Mouse (Mus musculus): ENCODE measurements around the gene Bcl2l12. TPM values are rescaled to one million over a fixed set of nuclear protein-coding genes. Genes with fewer than 3 reads are reported as not detected.

Bcl2l12 gene
- polyA plus RNA-seq, 1 experiment from 2014 or later, result 62.9 TPM

- H3K27ac ChIP-seq (ENCODE audit: low read length), result no peak overlapping the region
- H3K9me3 ChIP-seq (ENCODE audit: control insufficient read depth, low read depth, low read length), result no peaks in the 10 kb centered on the region
- H3K4me3 ChIP-seq (ENCODE audit: low read depth, low read length), result no peak overlapping the region
- 92% methylated on average over 8 of the region's 8 CpGs for WGBS
- no peak for ATAC-seq (ENCODE audit: insufficient number of reproducible peaks, insufficient read depth, low FRiP score, low read depth)
- H3K9ac ChIP-seq (replicated peaks; ENCODE audit: low read depth, low read length), result no peak overlapping the region
- H3K4me2 ChIP-seq (replicated peaks; ENCODE audit: low read depth, low read length), result no peak overlapping the region
- peaks cover 16% of the 10 kb centered on the region for H3K4me1 ChIP-seq (ENCODE audit: control insufficient read depth, insufficient read depth, low read length)
- no peaks in the 10 kb centered on the region for H3K27me3 ChIP-seq (ENCODE audit: control insufficient read depth, insufficient read depth, low read length)
- H3K36me3 ChIP-seq (ENCODE audit: control insufficient read depth, insufficient read depth, low read length), result peaks cover 66% of the 10 kb centered on the region
Observed at GRCm38 (mm10) chr7:44981539-44981938, 17.0 kb downstream of the Bcl2l12 start.

GRCm38 (mm10) chr7:44978300-44978699 is 20.2 kb downstream of the Bcl2l12 start:
- H3K4me1 ChIP-seq (ENCODE audit: control insufficient read depth, insufficient read depth, low read length), result peaks cover 4% of the 10 kb centered on the region; the same call in 1 of the 2 replicates
- H3K36me3 ChIP-seq (ENCODE audit: control insufficient read depth, insufficient read depth, low read length), result peaks cover 68% of the 10 kb centered on the region
- WGBS, result 89% methylated on average over 3 of the region's 3 CpGs
- H3K9ac ChIP-seq (replicated peaks; ENCODE audit: low read depth, low read length), result no peak overlapping the region
- no peak overlapping the region for H3K4me2 ChIP-seq (replicated peaks; ENCODE audit: low read depth, low read length)
- H3K9me3 ChIP-seq (ENCODE audit: control insufficient read depth, low read depth, low read length), result no peaks in the 10 kb centered on the region
- no peak overlapping the region for H3K27ac ChIP-seq (ENCODE audit: low read length)
- ATAC-seq (ENCODE audit: insufficient number of reproducible peaks, insufficient read depth, low FRiP score, low read depth), result no peak
- H3K4me3 ChIP-seq (ENCODE audit: low read depth, low read length), result no peak overlapping the region
- no peaks in the 10 kb centered on the region for H3K27me3 ChIP-seq (ENCODE audit: control insufficient read depth, insufficient read depth, low read length)

- Histone ChIP-seq H3K4me3 (ENCODE audit: low read depth, low read length) (no peak overlapping the region), H3K4me2 (replicated peaks; ENCODE audit: low read depth, low read length) (peak overlapping the region; percentile 64; the same call in 1 of the 2 replicates), H3K9me3 (ENCODE audit: control insufficient read depth, low read depth, low read length) (no peaks in the 10 kb centered on the region), H3K36me3 (ENCODE audit: control insufficient read depth, insufficient read depth, low read length) (peaks cover 41% of the 10 kb centered on the region), H3K9ac (replicated peaks; ENCODE audit: low read depth, low read length) (no peak overlapping the region), H3K27me3 (ENCODE audit: control insufficient read depth, insufficient read depth, low read length) (no peaks in the 10 kb centered on the region), H3K4me1 (ENCODE audit: control insufficient read depth, insufficient read depth, low read length) (peaks cover 11% of the 10 kb centered on the region), H3K27ac (ENCODE audit: low read length) (peak overlapping the region; percentile 82; the same call in 1 of the 2 replicates)
- ATAC-seq (ENCODE audit: insufficient number of reproducible peaks, insufficient read depth, low FRiP score, low read depth), result no peak
- 22% methylated on average over 6 of the region's 6 CpGs for WGBS
Observed at GRCm38 (mm10) chr7:44975117-44975419, 23.4 kb downstream of the Bcl2l12 start.

GRCm38 (mm10) chr7:44974383-44975116 is 24.0 kb downstream of the Bcl2l12 start, which contains the start of gene Cpt1c:
Cpt1c (minus strand) TSS chr7:44974851.
- Histone ChIP-seq H3K9me3 (ENCODE audit: control insufficient read depth, low read depth, low read length) (no peaks in the 10 kb centered on the region), H3K9ac (replicated peaks; ENCODE audit: low read depth, low read length) (peak within 1 kb of the TSS; percentile 36), H3K4me3 (ENCODE audit: low read depth, low read length) (peak within 1 kb of the TSS; percentile 47), H3K4me2 (replicated peaks; ENCODE audit: low read depth, low read length) (peak within 1 kb of the TSS; percentile 64), H3K27me3 (ENCODE audit: control insufficient read depth, insufficient read depth, low read length) (no peaks in the 10 kb centered on the region), H3K27ac (ENCODE audit: low read length) (peak within 1 kb of the TSS; percentile 82), H3K4me1 (ENCODE audit: control insufficient read depth, insufficient read depth, low read length) (peaks cover 11% of the 10 kb centered on the region), H3K36me3 (ENCODE audit: control insufficient read depth, insufficient read depth, low read length) (peaks cover 36% of the 10 kb centered on the region)
- WGBS, result 3% methylated on average over 22 of the region's 22 CpGs
- peak; percentile 40; the same call in 1 of the 2 replicates for ATAC-seq (ENCODE audit: insufficient number of reproducible peaks, insufficient read depth, low FRiP score, low read depth)

GRCm38 (mm10) chr7:44973415-44974130 is 24.9 kb downstream of the Bcl2l12 start:
- H3K27ac ChIP-seq (ENCODE audit: low read length), result peak overlapping the region; percentile 69
- no peak for ATAC-seq (ENCODE audit: insufficient number of reproducible peaks, insufficient read depth, low FRiP score, low read depth)
- H3K36me3 ChIP-seq (ENCODE audit: control insufficient read depth, insufficient read depth, low read length), result peaks cover 26% of the 10 kb centered on the region
- 37% methylated on average over 14 of the region's 14 CpGs for WGBS
- H3K9ac ChIP-seq (replicated peaks; ENCODE audit: low read depth, low read length), result peak overlapping the region; percentile 36
- H3K27me3 ChIP-seq (ENCODE audit: control insufficient read depth, insufficient read depth, low read length), result no peaks in the 10 kb centered on the region
- H3K4me3 ChIP-seq (ENCODE audit: low read depth, low read length), result peak overlapping the region; percentile 47
- H3K4me2 ChIP-seq (replicated peaks; ENCODE audit: low read depth, low read length), result peak overlapping the region; percentile 64
- peaks cover 11% of the 10 kb centered on the region for H3K4me1 ChIP-seq (ENCODE audit: control insufficient read depth, insufficient read depth, low read length)
- H3K9me3 ChIP-seq (ENCODE audit: control insufficient read depth, low read depth, low read length), result no peaks in the 10 kb centered on the region

- H3K9ac ChIP-seq (replicated peaks; ENCODE audit: low read depth, low read length), result no peak overlapping the region
- H3K27ac ChIP-seq (ENCODE audit: low read length), result no peak overlapping the region
- 62% methylated on average over 7 of the region's 7 CpGs for WGBS
- no peaks in the 10 kb centered on the region for H3K9me3 ChIP-seq (ENCODE audit: control insufficient read depth, low read depth, low read length)
- no peaks in the 10 kb centered on the region for H3K27me3 ChIP-seq (ENCODE audit: control insufficient read depth, insufficient read depth, low read length)
- peak overlapping the region; percentile 45 for H3K4me3 ChIP-seq (ENCODE audit: low read depth, low read length)
- peak overlapping the region; percentile 76 for H3K4me2 ChIP-seq (replicated peaks; ENCODE audit: low read depth, low read length)
- no peak for ATAC-seq (ENCODE audit: insufficient number of reproducible peaks, insufficient read depth, low FRiP score, low read depth)
- H3K4me1 ChIP-seq (ENCODE audit: control insufficient read depth, insufficient read depth, low read length), result peaks cover 11% of the 10 kb centered on the region
- H3K36me3 ChIP-seq (ENCODE audit: control insufficient read depth, insufficient read depth, low read length), result peaks cover 7% of the 10 kb centered on the region
Observed at GRCm38 (mm10) chr7:44971142-44971541, 27.4 kb downstream of the Bcl2l12 start.

- peak overlapping the region; percentile 76 for H3K4me2 ChIP-seq (replicated peaks; ENCODE audit: low read depth, low read length)
- H3K4me3 ChIP-seq (ENCODE audit: low read depth, low read length), result peak overlapping the region; percentile 45
- H3K27me3 ChIP-seq (ENCODE audit: control insufficient read depth, insufficient read depth, low read length), result no peaks in the 10 kb centered on the region
- peak; percentile 94 for ATAC-seq (ENCODE audit: insufficient number of reproducible peaks, insufficient read depth, low FRiP score, low read depth)
- H3K4me1 ChIP-seq (ENCODE audit: control insufficient read depth, insufficient read depth, low read length), result peaks cover 11% of the 10 kb centered on the region
- H3K9me3 ChIP-seq (ENCODE audit: control insufficient read depth, low read depth, low read length), result no peaks in the 10 kb centered on the region
- under 1% methylated on average over 36 of the region's 36 CpGs for WGBS
- H3K36me3 ChIP-seq (ENCODE audit: control insufficient read depth, insufficient read depth, low read length), result peaks cover 7% of the 10 kb centered on the region
- H3K9ac ChIP-seq (replicated peaks; ENCODE audit: low read depth, low read length), result peak overlapping the region; percentile 33; the same call in 1 of the 2 replicates
- H3K27ac ChIP-seq (ENCODE audit: low read length), result peak overlapping the region; percentile 77; the same call in 1 of the 2 replicates
Observed at GRCm38 (mm10) chr7:44970231-44970691, 28.3 kb downstream of the Bcl2l12 start.

GRCm38 (mm10) chr7:44966638-44967037 is 31.9 kb downstream of the Bcl2l12 start:
- no peak for ATAC-seq (ENCODE audit: insufficient number of reproducible peaks, insufficient read depth, low FRiP score, low read depth)

More at GRCm38 (mm10) chr7:44966638-44967037, 31.9 kb downstream of the Bcl2l12 start:
- H3K4me3 ChIP-seq (ENCODE audit: low read depth, low read length), result no peak overlapping the region
- no peaks in the 10 kb centered on the region for H3K27me3 ChIP-seq (ENCODE audit: control insufficient read depth, insufficient read depth, low read length)
- H3K27ac ChIP-seq (ENCODE audit: low read length), result no peak overlapping the region
- peaks cover 8% of the 10 kb centered on the region for H3K36me3 ChIP-seq (ENCODE audit: control insufficient read depth, insufficient read depth, low read length)
- peaks cover 6% of the 10 kb centered on the region for H3K4me1 ChIP-seq (ENCODE audit: control insufficient read depth, insufficient read depth, low read length)
- H3K4me2 ChIP-seq (replicated peaks; ENCODE audit: low read depth, low read length), result no peak overlapping the region
- no peak overlapping the region for H3K9ac ChIP-seq (replicated peaks; ENCODE audit: low read depth, low read length)
- 61% methylated on average over 15 of the region's 15 CpGs for WGBS
- H3K9me3 ChIP-seq (ENCODE audit: control insufficient read depth, low read depth, low read length), result no peaks in the 10 kb centered on the region

All from stomach, embryonic 14.5 days (tissue).